Mouse (Mus musculus): ENCODE data around the gene Gm3159.
"Not testable (repeated sequence)": the region's sequence is repeated elsewhere in the genome, so short reads cannot be mapped to it uniquely, and the experiment has no call there.

DNA sequence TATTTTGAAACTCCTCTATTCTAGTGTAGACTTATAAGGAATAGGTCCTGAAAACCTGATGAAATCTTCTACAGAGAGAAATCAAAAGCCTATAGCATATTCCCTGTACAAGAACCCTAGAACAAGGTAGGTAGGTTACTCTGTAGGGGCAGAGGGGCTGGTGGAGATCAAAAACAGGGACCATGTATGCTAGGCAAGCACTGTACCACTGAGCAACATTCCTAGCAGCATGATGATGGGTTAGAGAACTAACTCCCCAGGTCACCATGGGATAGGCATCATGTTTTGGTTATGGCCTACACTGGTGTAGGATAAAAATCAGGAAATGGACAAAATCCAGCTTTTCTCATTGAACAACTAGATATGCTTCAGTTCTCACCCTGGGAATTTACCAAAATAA, 11.7 kb upstream of the Gm3159 start:
- not testable (repeated sequence) for TF ChIP-seq POLR2A (IDR thresholded peaks at IDR 0.05; ENCODE audit: insufficient read depth, low read depth, low read length); CTCF (IDR thresholded peaks at IDR 0.05)
